Mouse (Mus musculus) limb, embryonic 10.5 days (tissue): ENCODE measurements around the gene Tenm4. TPM values are rescaled to one million over a fixed set of nuclear protein-coding genes. Genes with fewer than 3 reads are reported as not detected.

Experiments used
- DNase-seq: peaks from one replicate; pipeline ENCODE4 v3.0.0-alpha.2; 2017; ENCODE audit warnings: low spot score
- H3K27ac ChIP-seq: fragments of 300-500 bp; sonication (generic); 2 replicates; pipeline ENCODE4 v1.5.1; 2016; ENCODE audit warnings: mild to moderate bottlenecking
- H3K27me3 ChIP-seq: fragments of 300-500 bp; sonication (generic); 2 replicates; pipeline ENCODE4 v1.6.1; 2016; ENCODE audit warnings: low read depth, mild to moderate bottlenecking; ENCODE audit not compliant: poor library complexity, severe bottlenecking
- H3K36me3 ChIP-seq: fragments of 300-500 bp; sonication (generic); 2 replicates; pipeline ENCODE4 v1.6.1; 2016; ENCODE audit warnings: mild to moderate bottlenecking, moderate library complexity
- H3K4me1 ChIP-seq: fragments of 300-500 bp; sonication (generic); 2 replicates; pipeline ENCODE4 v1.6.1; 2016
- H3K4me3 ChIP-seq: fragments of 300-500 bp; sonication (generic); 2 replicates; pipeline ENCODE4 v1.5.1; 2016; ENCODE audit warnings: mild to moderate bottlenecking, moderate library complexity
- H3K9me3 ChIP-seq: fragments of 300-500 bp; sonication (generic); replicated peaks from 2 replicates; pipeline ENCODE4 v1.6.1; 2016; ENCODE audit warnings: mild to moderate bottlenecking
- WGBS: fragments of 180-500 bp; shearing (Covaris S2); methylation state at CpG from one replicate; pipeline ENCODE4 v1.1.7; 2016; 5-methylcytosine and 5-hydroxymethylcytosine counted together
- polyA plus RNA-seq: library from polyadenylated mRNA; unstranded; fragments of >200 nt; fragmentation: Nextera tagmentation; extraction: Ambion mirVana; gene quantifications from 2 replicates; pipeline ENCODE4 v1.2.1, GENCODE M21; 2016

Gene Tenm4
- polyA plus RNA-seq, 1 experiment from 2014 or later = 32.1 TPM

GRCm38 (mm10) chr7:96883297-96883696 is 712.3 kb downstream of the Tenm4 start:
- Histone ChIP-seq H3K4me1 (no peaks in the 10 kb centered on the region), H3K4me3 (no peak overlapping the region), H3K27me3 (no peaks in the 10 kb centered on the region), H3K9me3 (no peaks in the 10 kb centered on the region), H3K27ac (no peak overlapping the region), H3K36me3 (peaks cover 52% of the 10 kb centered on the region)
- 94% methylated on average over 3 of the region's 3 CpGs for WGBS
- no peak for DNase-seq

DNA sequence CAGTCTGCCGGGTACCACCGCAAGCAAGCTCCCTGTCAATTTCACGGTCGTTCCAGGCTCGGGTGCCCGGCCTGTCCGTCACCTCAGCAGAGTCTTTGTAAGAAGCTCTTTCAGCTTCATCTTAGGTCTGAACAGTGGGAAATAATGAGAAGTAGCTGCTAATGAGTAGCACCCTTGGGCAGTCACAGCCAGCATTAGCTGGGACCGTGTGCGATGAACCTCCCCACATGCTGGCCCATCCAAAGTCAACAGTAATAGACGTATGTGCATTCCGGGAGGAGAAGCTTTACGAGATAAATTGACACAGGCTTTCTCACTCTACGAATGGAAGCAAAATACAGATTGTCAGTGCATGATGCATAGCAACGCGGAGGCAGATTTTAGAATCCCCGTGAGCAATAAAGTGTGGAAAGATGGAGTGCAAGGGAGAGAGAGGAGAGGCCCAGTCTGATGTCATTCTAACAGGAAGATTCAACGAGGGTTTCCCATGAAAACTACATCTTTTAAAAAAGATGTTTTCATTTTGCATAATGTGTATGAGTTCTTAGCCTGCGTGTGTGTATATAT is 716.1 kb downstream of the Tenm4 start:
- H3K9me3 ChIP-seq = no peaks in the 10 kb centered on the region
- H3K27ac ChIP-seq = no peak overlapping the region
- 91% methylated on average over 18 of the region's 18 CpGs for WGBS
- H3K36me3 ChIP-seq = peaks cover 65% of the 10 kb centered on the region
- DNase-seq = no peak
- H3K27me3 ChIP-seq = no peaks in the 10 kb centered on the region
- peaks cover 25% of the 10 kb centered on the region for H3K4me1 ChIP-seq
- no peak overlapping the region for H3K4me3 ChIP-seq

DNA sequence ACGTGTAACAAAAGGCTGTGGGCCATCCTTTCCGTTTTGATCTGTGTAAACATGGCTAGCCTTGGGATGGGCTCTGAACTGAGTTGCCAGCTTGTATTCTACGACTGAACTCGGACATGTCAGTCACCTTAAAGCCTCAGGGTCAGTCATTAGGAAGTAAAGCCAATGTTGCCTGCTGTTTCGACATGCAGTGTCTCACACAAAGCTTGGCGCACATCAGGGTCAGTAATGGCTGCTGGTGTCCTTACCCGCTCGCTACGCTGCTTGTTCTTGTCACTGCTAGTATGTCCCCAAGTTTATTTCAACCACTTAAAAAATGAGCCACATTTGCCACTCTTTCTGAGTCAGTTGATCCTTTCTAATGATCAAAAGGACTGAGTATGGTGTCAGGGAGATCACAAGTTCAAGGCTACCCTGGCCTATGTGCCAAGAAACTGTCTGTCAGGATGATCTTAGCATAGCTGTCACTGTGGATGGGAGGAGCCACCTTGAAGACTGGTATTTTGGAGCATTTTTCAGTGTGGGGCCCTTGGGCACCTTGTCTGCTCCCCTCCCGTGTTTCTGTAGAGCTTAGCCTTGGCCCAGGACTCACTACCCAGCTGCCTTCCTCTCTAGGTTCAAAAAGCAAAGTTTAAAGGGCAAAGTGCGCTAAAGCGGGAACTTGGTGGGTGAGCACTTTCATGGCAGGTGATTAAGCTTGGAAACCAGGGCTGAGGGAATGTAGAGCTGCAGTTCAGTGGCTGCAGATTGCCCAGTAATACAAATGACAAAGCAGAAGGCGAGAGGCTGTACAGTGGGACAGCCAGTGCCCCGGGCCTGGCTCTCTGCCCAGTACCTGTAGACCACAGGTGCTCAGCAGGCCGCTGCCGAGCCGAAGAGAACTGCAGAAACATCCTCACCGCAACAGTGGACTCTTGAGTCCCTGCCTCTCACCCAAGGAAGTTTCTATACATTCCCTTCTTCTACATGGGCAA is 718.3 kb downstream of the Tenm4 start:
- WGBS = 93% methylated on average over 18 of the region's 18 CpGs
- no peak for DNase-seq
- peak overlapping the region; percentile 81 for H3K27ac ChIP-seq

GRCm38 (mm10) chr7:96890035-96890621 is 719.1 kb downstream of the Tenm4 start:
- peak; percentile 53 for DNase-seq
- Histone ChIP-seq H3K9me3 (no peaks in the 10 kb centered on the region), H3K4me1 (peaks cover 25% of the 10 kb centered on the region), H3K36me3 (peaks cover 73% of the 10 kb centered on the region), H3K27ac (peak overlapping the region; percentile 81), H3K4me3 (no peak overlapping the region), H3K27me3 (no peaks in the 10 kb centered on the region)
- 27% methylated on average over 7 of the region's 7 CpGs for WGBS

More for the DNA sequence above, 718.3 kb downstream of the Tenm4 start:
- H3K9me3 ChIP-seq = no peaks in the 10 kb centered on the region
- no peak overlapping the region for H3K4me3 ChIP-seq
- H3K4me1 ChIP-seq = peaks cover 25% of the 10 kb centered on the region
- peaks cover 73% of the 10 kb centered on the region for H3K36me3 ChIP-seq
- H3K27me3 ChIP-seq = no peaks in the 10 kb centered on the region

DNA sequence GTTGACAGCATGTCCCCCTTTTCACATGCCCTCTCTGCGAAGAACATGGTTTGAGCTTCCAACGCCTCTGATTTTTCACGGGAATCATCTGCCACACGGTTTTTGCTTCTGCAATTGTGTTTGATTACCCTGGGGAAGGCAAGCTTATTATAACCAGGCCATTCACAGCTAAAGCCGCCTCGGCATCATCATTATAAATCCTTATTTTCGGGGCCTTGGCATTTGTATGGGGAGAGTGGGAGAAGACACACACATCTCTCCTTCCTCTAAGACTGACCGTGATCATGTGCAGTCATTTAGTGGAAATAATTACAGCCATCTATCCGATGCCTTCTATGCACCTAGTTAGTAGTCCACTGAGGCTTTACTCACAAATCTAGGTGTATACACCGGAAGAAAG is 719.9 kb downstream of the Tenm4 start:
- DNase-seq = no peak
- no peaks in the 10 kb centered on the region for H3K9me3 ChIP-seq
- peaks cover 73% of the 10 kb centered on the region for H3K36me3 ChIP-seq
- H3K4me3 ChIP-seq = no peak overlapping the region
- peak overlapping the region; percentile 81; the same call in 1 of the 2 replicates for H3K27ac ChIP-seq
- no peaks in the 10 kb centered on the region for H3K27me3 ChIP-seq
- H3K4me1 ChIP-seq = peaks cover 25% of the 10 kb centered on the region
- WGBS = 91% methylated on average over 10 of the region's 10 CpGs

DNA sequence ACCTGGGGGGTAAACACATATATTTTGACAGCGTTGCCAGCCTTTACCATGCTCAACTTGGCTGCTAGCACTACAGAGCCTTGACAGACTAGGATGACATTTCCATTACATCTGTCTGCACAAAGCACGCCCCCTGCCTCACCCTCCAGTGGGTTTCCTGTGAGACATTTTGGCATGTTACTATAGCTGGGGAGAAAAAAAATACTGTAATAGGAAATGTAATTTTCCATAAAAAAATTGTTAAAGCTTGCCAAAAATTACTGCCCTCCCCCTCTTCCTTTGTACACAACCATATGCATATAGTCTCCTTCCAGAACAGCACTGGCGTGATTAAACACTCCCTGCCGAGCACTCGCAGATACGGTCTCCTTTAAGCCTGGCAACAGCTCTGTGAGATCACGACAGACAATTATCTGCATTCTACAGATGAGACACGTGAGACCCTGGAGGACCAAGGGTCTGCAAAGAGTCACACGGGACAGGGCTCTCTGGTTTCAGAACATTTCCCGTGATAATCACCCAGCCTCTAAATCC is 728.1 kb downstream of the Tenm4 start:
- H3K36me3 ChIP-seq = peaks cover 88% of the 10 kb centered on the region
- WGBS = 81% methylated on average over 10 of the region's 10 CpGs
- no peaks in the 10 kb centered on the region for H3K27me3 ChIP-seq
- H3K4me1 ChIP-seq = peaks cover 27% of the 10 kb centered on the region
- no peak overlapping the region for H3K4me3 ChIP-seq
- H3K9me3 ChIP-seq = no peaks in the 10 kb centered on the region
- no peak overlapping the region for H3K27ac ChIP-seq
- no peak for DNase-seq

DNA sequence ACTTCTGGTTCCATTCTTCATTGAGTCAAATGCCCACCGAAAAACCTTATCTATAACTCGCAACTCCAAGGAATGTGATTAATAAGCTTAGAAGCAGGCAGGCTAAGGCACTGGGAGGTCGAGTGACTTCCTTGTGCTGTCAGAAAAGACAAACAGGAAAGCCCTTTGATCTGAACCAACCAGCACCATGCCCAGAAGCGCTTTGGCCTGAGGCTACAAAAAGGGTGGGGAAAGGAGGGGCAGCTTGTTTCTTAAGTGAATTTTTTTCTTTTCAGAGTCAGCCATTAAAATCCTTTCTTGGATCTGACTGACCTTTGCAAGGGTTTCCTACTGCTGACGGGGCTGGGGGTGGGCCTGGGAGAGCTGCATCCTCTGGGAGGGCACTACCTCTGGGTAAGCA is 731.1 kb downstream of the Tenm4 start:
- H3K27me3 ChIP-seq = no peaks in the 10 kb centered on the region
- 23% methylated on average over 5 of the region's 5 CpGs for WGBS
- H3K36me3 ChIP-seq = peaks cover 75% of the 10 kb centered on the region
- H3K9me3 ChIP-seq = no peaks in the 10 kb centered on the region
- H3K4me1 ChIP-seq = peaks cover 37% of the 10 kb centered on the region
- DNase-seq = no peak
- H3K27ac ChIP-seq = no peak overlapping the region
- no peak overlapping the region for H3K4me3 ChIP-seq

DNA sequence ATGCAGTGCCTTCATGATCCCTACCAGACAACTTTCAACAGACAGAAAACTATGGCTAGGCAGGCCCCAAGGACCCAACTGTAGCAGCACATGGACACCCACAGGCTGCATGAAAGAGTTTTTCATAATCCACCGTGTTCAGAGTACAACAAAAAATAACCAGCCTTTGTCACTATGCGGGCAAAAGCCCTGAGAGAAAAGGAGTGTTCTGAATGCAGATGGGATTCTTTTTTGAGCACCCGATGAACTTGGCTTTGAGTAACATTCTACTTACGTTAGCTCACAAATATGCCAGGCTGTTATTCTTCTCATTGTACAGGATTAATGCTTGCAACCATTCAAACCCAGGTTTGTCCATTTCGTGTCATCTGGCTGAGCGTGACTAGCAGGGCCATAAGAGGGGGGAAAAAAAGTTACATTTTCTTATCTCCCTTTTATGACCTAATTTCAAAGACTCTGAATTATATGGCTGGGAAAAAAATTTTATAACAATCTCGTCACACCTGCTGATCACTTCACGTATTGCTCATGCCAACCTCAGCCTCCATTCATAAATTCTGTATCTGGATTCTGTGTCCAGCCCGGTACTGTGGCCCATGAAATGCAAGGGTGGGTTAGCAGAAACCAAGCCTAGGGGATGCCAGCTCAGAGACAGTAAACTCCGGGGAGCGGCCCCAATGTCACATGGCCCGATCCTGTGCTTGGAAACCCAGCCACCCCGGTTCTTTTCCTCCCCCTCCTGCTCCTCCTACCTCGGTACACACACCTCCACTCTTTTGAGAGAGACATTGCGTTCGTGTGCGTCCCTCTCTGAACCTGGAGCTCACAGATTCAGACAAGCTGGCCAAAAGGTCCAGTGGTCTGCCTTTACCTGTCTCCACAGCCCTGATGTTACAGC is 732.3 kb downstream of the Tenm4 start:
- no peak overlapping the region for H3K27ac ChIP-seq
- no peaks in the 10 kb centered on the region for H3K9me3 ChIP-seq
- H3K36me3 ChIP-seq = peaks cover 70% of the 10 kb centered on the region
- no peak overlapping the region for H3K4me3 ChIP-seq
- DNase-seq = no peak
- H3K27me3 ChIP-seq = no peaks in the 10 kb centered on the region
- peaks cover 44% of the 10 kb centered on the region for H3K4me1 ChIP-seq
- WGBS = 92% methylated on average over 17 of the region's 17 CpGs

DNA sequence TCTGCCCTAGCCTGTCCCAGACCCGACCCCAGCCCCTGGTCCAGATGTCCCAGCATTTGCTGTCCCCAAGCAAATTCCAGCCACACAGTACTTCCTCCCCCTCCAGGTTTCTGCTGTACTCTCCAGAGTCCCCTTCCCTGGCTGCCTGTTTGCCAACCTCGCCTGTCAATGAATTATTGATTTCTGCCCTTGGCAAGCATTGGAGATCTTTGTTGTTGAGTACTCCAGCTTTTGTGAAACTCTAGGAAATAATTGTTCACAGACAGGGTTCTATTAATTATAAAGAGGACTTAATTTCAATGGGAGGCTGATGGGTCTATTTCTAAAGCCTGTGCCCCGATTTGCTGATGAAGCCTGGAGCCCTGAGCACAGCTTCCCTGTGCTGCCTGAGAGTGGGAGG is 733.4 kb downstream of the Tenm4 start:
- H3K9me3 ChIP-seq = no peaks in the 10 kb centered on the region
- H3K36me3 ChIP-seq = peaks cover 61% of the 10 kb centered on the region
- peaks cover 44% of the 10 kb centered on the region for H3K4me1 ChIP-seq
- WGBS = 57% methylated on average over 3 of the region's 3 CpGs
- H3K27me3 ChIP-seq = no peaks in the 10 kb centered on the region
- DNase-seq = no peak
- H3K27ac ChIP-seq = no peak overlapping the region
- H3K4me3 ChIP-seq = no peak overlapping the region

DNA sequence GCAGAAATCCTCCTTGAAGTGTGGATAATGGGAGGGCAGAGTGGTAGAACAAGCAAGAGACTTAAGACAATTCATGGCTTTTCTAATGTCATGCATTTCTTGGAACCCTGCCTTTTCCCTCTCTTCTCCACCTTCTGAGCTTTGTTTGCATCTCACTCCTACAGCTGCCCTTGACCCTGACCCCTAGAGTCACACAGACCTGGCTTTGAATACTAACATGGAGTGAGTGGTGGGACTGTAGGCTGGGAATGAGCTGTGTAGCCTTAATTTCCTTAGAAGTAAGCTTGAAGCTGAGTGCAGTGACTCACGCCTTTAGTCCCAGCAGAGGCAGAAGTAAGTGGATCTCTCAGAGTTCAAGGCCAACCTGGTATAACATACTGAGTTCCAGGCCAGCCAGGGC is 733.9 kb downstream of the Tenm4 start:
- Histone ChIP-seq H3K9me3 (no peaks in the 10 kb centered on the region), H3K27me3 (no peaks in the 10 kb centered on the region), H3K27ac (no peak overlapping the region), H3K36me3 (peaks cover 58% of the 10 kb centered on the region), H3K4me1 (peaks cover 46% of the 10 kb centered on the region), H3K4me3 (no peak overlapping the region)
- 98% methylated on average over 1 of the region's 1 CpGs for WGBS
- no peak for DNase-seq

GRCm38 (mm10) chr7:96905422-96905821 is 734.4 kb downstream of the Tenm4 start:
- Histone ChIP-seq H3K36me3 (peaks cover 55% of the 10 kb centered on the region), H3K27me3 (no peaks in the 10 kb centered on the region), H3K9me3 (no peaks in the 10 kb centered on the region), H3K4me1 (peaks cover 51% of the 10 kb centered on the region), H3K27ac (no peak overlapping the region), H3K4me3 (no peak overlapping the region)
- WGBS = 91% methylated on average over 3 of the region's 3 CpGs
- no peak for DNase-seq

- Histone ChIP-seq H3K4me3 (no peak overlapping the region), H3K9me3 (no peaks in the 10 kb centered on the region), H3K27me3 (no peaks in the 10 kb centered on the region), H3K27ac (no peak overlapping the region), H3K4me1 (peaks cover 59% of the 10 kb centered on the region), H3K36me3 (peaks cover 49% of the 10 kb centered on the region)
- 94% methylated on average over 20 of the region's 20 CpGs for WGBS
- DNase-seq = no peak
Observed at GRCm38 (mm10) chr7:96906216-96906615, 735.2 kb downstream of the Tenm4 start.
